Mouse (Mus musculus): ENCODE results near the gene Rnaseh2a.
A peak's percentile ranks its signal among the peaks of the same experiment; 100 is the strongest.

Gene Rnaseh2a

GRCm38 (mm10) chr8:84967532-84968304, 1.8 kb downstream of the Rnaseh2a start:
- DNase-seq (ENCODE audit: low read depth, low spot score), result no peak

GRCm38 (mm10) chr8:84966603-84967002, 3.0 kb downstream of the Rnaseh2a start:
- peak; percentile 25 for DNase-seq (ENCODE audit: low read depth, low spot score)

GRCm38 (mm10) chr8:84965731-84966291, 3.8 kb downstream of the Rnaseh2a start:
- peak; percentile 99 for DNase-seq (ENCODE audit: low read depth, low spot score)

- peak; percentile 26 for DNase-seq (ENCODE audit: low read depth, low spot score)
Observed at GRCm38 (mm10) chr8:84963952-84964351, 5.6 kb downstream of the Rnaseh2a start.

GRCm38 (mm10) chr8:84959811-84960210, 9.8 kb downstream of the Rnaseh2a start:
- no peak for DNase-seq (ENCODE audit: low read depth, low spot score)

- DNase-seq (ENCODE audit: low read depth, low spot score), result peak; percentile 72
Observed at GRCm38 (mm10) chr8:84956768-84957167, 12.8 kb downstream of the Rnaseh2a start.

- peak; percentile 44 for DNase-seq (ENCODE audit: low read depth, low spot score)
Observed at GRCm38 (mm10) chr8:84952612-84953255, 16.8 kb downstream of the Rnaseh2a start.

- no peak for DNase-seq (ENCODE audit: low read depth, low spot score)
Observed at GRCm38 (mm10) chr8:84949753-84950152, 19.8 kb downstream of the Rnaseh2a start.

GRCm38 (mm10) chr8:84947241-84947545, 22.4 kb downstream of the Rnaseh2a start:
- peak; percentile 43 for DNase-seq (ENCODE audit: low read depth, low spot score)

GRCm38 (mm10) chr8:84946528-84947240, 22.9 kb downstream of the Rnaseh2a start, which contains the start of gene Rtbdn:
TSS of gene Rtbdn (plus strand) at chr8:84946991.
- DNase-seq (ENCODE audit: low read depth, low spot score), result no peak

GRCm38 (mm10) chr8:84945633-84946527, 23.7 kb downstream of the Rnaseh2a start:
- peak; percentile 39 for DNase-seq (ENCODE audit: low read depth, low spot score)

GRCm38 (mm10) chr8:84945235-84945632, 24.3 kb downstream of the Rnaseh2a start:
- no peak for DNase-seq (ENCODE audit: low read depth, low spot score)

- peak; percentile 66 for DNase-seq (ENCODE audit: low read depth, low spot score)
Observed at GRCm38 (mm10) chr8:84944478-84945160, 24.9 kb downstream of the Rnaseh2a start.

GRCm38 (mm10) chr8:84943699-84944098, 25.9 kb downstream of the Rnaseh2a start:
- DNase-seq (ENCODE audit: low read depth, low spot score), result no peak

GRCm38 (mm10) chr8:84937620-84938485, 31.7 kb downstream of the Rnaseh2a start:
- DNase-seq (ENCODE audit: low read depth, low spot score), result no peak

GRCm38 (mm10) chr8:84936962-84937546, 32.5 kb downstream of the Rnaseh2a start, which contains the start of gene Mast1:
TSS of gene Mast1 (minus strand) at chr8:84937359.
- DNase-seq (ENCODE audit: low read depth, low spot score), result peak; percentile 82

- DNase-seq (ENCODE audit: low read depth, low spot score), result no peak
Observed at GRCm38 (mm10) chr8:84936041-84936961, 33.3 kb downstream of the Rnaseh2a start.

- no peak for DNase-seq (ENCODE audit: low read depth, low spot score)
Observed at GRCm38 (mm10) chr8:84935489-84935888, 34.1 kb downstream of the Rnaseh2a start.

All from A20 (cell line).